Mouse (Mus musculus) cerebellum, adult 2 months (tissue): ENCODE measurements at regions not wholly inside any gene's neighbourhood (a gene's known extent, or its start where the extent isn't known, plus 50 kb on each side); places are given as distances from the start of the nearest gene placed in this dataset.

Source experiments
- CTCF ChIP-seq: fragments of 200-500 bp; IDR thresholded peaks from 2 replicates; pipeline ENCODE4 v1.5.1; 2011; ENCODE audit warnings: low read depth, mild to moderate bottlenecking, control low read depth, low read length, moderate library complexity, borderline replicate concordance; ENCODE audit not compliant: insufficient read depth
- POLR2A ChIP-seq: fragments of 200-500 bp; IDR thresholded peaks from 2 replicates; pipeline ENCODE4 v1.6.1; 2011; ENCODE audit warnings: low read length, control low read depth, borderline replicate concordance; ENCODE audit not compliant: insufficient read depth

DNA sequence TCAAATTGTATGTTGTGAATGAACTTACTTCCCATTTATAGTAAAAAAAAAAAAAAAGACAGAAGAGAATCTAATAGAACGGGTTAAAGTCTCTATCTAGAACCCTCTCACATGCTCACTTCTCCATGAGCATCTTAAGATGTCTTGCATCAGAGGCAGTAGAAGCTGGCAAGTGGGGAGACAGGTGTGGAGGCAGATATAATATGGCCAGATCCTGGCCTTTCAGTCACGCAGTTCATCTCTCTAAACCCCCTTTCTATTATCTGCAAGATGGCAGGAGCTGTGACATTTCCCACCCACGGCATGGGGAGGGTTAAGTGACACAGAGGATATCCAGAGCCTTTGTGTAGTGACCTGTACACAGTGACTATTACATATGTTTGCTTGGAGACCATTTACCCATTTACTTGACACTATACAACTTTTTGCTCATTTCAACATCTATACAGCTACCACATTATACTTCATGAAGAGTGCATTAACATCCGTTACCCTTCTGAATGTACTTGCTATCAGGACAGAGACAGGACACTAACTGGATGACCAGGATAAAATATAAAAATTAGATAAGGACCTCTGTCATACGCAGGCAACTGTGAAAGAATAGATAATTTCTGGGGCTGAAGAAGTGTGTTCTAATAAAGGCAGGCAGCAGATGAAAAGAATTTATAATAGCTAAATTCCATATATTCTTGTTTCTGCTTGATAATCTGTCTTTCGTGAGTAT lies 91.9 kb downstream of the Naa11 start:
- TF ChIP-seq CTCF (no peak), POLR2A (no peak)
